Mouse (Mus musculus) embryo, embryonic 9.5 days (tissue): ENCODE measurements at regions not wholly inside any gene's neighbourhood (a gene's known extent, or its start where the extent isn't known, plus 50 kb on each side); places are given as distances from the start of the nearest gene placed in this dataset.
A peak's percentile ranks its signal among the peaks of the same experiment; 100 is the strongest.

Experiments used
- DNase-seq: peaks from one replicate; pipeline ENCODE4 v3.0.0-alpha.2; 2017; ENCODE audit errors: extremely low spot score

- no peak for DNase-seq
Observed at GRCm38 (mm10) chr1:18668901-18669300, 404.0 kb upstream of the Defb41 start.

- DNase-seq = no peak
Observed at GRCm38 (mm10) chr1:18668265-18668664, 403.3 kb upstream of the Defb41 start.

GRCm38 (mm10) chr1:18640858-18641257, 375.9 kb upstream of the Defb41 start:
- DNase-seq = no peak

- peak; percentile 44 for DNase-seq
Observed at GRCm38 (mm10) chr1:18639460-18640300, 374.7 kb upstream of the Defb41 start.

GRCm38 (mm10) chr1:18637334-18637733, 372.4 kb upstream of the Defb41 start:
- DNase-seq = no peak

- no peak for DNase-seq
Observed at GRCm38 (mm10) chr1:18610231-18610630, 345.3 kb upstream of the Defb41 start.

GRCm38 (mm10) chr1:18599864-18600263, 334.9 kb upstream of the Defb41 start:
- no peak for DNase-seq

- no peak for DNase-seq
Observed at GRCm38 (mm10) chr1:18598908-18599307, 334.0 kb upstream of the Defb41 start.

GRCm38 (mm10) chr1:18583358-18584128, 318.6 kb upstream of the Defb41 start:
- DNase-seq = no peak

GRCm38 (mm10) chr1:18578625-18579024, 313.7 kb upstream of the Defb41 start:
- no peak for DNase-seq

- DNase-seq = no peak
Observed at GRCm38 (mm10) chr1:18567086-18567485, 302.1 kb upstream of the Defb41 start.

- DNase-seq = no peak
Observed at GRCm38 (mm10) chr1:18551211-18551610, 286.3 kb upstream of the Defb41 start.

GRCm38 (mm10) chr1:18531702-18532101, 266.8 kb upstream of the Defb41 start:
- DNase-seq = no peak

GRCm38 (mm10) chr1:18524485-18524884, 259.5 kb upstream of the Defb41 start:
- no peak for DNase-seq

GRCm38 (mm10) chr1:18522902-18523301, 258.0 kb upstream of the Defb41 start:
- no peak for DNase-seq

GRCm38 (mm10) chr1:18512764-18513163, 247.8 kb upstream of the Defb41 start:
- no peak for DNase-seq

GRCm38 (mm10) chr1:18498556-18498955, 233.6 kb upstream of the Defb41 start:
- no peak for DNase-seq

- DNase-seq = no peak
Observed at GRCm38 (mm10) chr1:18468496-18468895, 203.6 kb upstream of the Defb41 start.

GRCm38 (mm10) chr1:18465303-18465829, 200.4 kb upstream of the Defb41 start:
- no peak for DNase-seq

- DNase-seq = peak; percentile 5
Observed at GRCm38 (mm10) chr1:18463218-18463617, 198.3 kb upstream of the Defb41 start.

GRCm38 (mm10) chr1:18416297-18416732, 151.4 kb upstream of the Defb41 start:
- DNase-seq = peak; percentile 48

GRCm38 (mm10) chr1:18415879-18416278, 150.9 kb upstream of the Defb41 start:
- peak; percentile 27 for DNase-seq

- DNase-seq = no peak
Observed at GRCm38 (mm10) chr1:18412746-18413145, 147.8 kb upstream of the Defb41 start.
